Mouse (Mus musculus): Measurements from ENCODE around the gene Gm6685.
"Not testable (repeated sequence)": the region's sequence is repeated elsewhere in the genome, so short reads cannot be mapped to it uniquely, and the experiment has no call there.

The Gm6685 gene

GRCm38 (mm10) chr11:28339224-28340150 is at the start of gene Gm6685:
Gene Gm6685 (minus strand): TSS chr11:28339867.
- not testable (repeated sequence) for DNase-seq

- no peak for DNase-seq
Observed at GRCm38 (mm10) chr11:28375891-28376290, 36.2 kb upstream of the Gm6685 start.

GRCm38 (mm10) chr11:28374636-28375035 is 35.0 kb upstream of the Gm6685 start:
- no peak for DNase-seq

- DNase-seq = not testable (repeated sequence)
Observed at GRCm38 (mm10) chr11:28371381-28371780, 31.7 kb upstream of the Gm6685 start.

GRCm38 (mm10) chr11:28365929-28366244 is 26.2 kb upstream of the Gm6685 start:
- DNase-seq = no peak

GRCm38 (mm10) chr11:28365209-28365928 is 25.7 kb upstream of the Gm6685 start:
- peak; percentile 84 to 88 for DNase-seq

GRCm38 (mm10) chr11:28343465-28343864 is 3.8 kb upstream of the Gm6685 start:
- DNase-seq = no peak

GRCm38 (mm10) chr11:28341887-28342286 is 2.2 kb upstream of the Gm6685 start:
- no peak for DNase-seq

- no peak for DNase-seq
Observed at GRCm38 (mm10) chr11:28327878-28328277, 11.8 kb downstream of the Gm6685 start.

GRCm38 (mm10) chr11:28313396-28313795 is 26.3 kb downstream of the Gm6685 start:
- no peak for DNase-seq

GRCm38 (mm10) chr11:28307723-28308122 is 31.9 kb downstream of the Gm6685 start:
- DNase-seq = no peak

- DNase-seq = no peak
Observed at GRCm38 (mm10) chr11:28290440-28290839, 49.2 kb downstream of the Gm6685 start.
